Mouse (Mus musculus): ENCODE measurements around the gene Fitm2.

- TF ChIP-seq CTCF (IDR thresholded peaks at IDR 0.05; ENCODE audit: low read depth) (no peak), EP300 (IDR thresholded peaks at IDR 0.05; ENCODE audit: low read depth) (no peak)
Measured at GRCm38 (mm10) chr2:163468866-163469265, 3.6 kb downstream of the Fitm2 start.
